Mouse (Mus musculus) gastrocnemius, postnatal 14 days (tissue): Measurements from ENCODE around the gene Ciapin1. TPM values are rescaled to one million over a fixed set of nuclear protein-coding genes. Genes with fewer than 3 reads are reported as not detected.

Experiments used
- total RNA-seq, 2 experiments: library from RNA; stranded (reverse); gene quantifications; 2 replicates each; pipeline ENCODE4 v1.2.3; 2021

Gene Ciapin1
- total RNA-seq, 2 experiments from 2014 or later = 32.0 to 33.5 TPM

Other genes starting within 250 kb of the Ciapin1 start
- 10 to 100 TPM in 1 of 2 experiments, 1 to 10 TPM in 1; 9.4 to 10.3 TPM for gene Rspry1, start 236.4 kb downstream of the Ciapin1 start, total RNA-seq
- 10 to 100 TPM; 21.1 to 25.2 TPM for gene Fam192a, start 236.4 kb downstream of the Ciapin1 start, total RNA-seq
- gene Arl2bp, start 171.8 kb downstream of the Ciapin1 start, total RNA-seq = 10 to 100 TPM; 63.2 to 64.6 TPM
- 10 to 100 TPM in 1 of 2 experiments, 1 to 10 TPM in 1; 2.7 to 13.1 TPM for gene Pllp, start 142.1 kb downstream of the Ciapin1 start, total RNA-seq
- gene Ccl22, start 92.8 kb downstream of the Ciapin1 start, total RNA-seq = not detected
- under 1 TPM; 0.82 to 0.96 TPM for gene Cx3cl1, start 66.3 kb downstream of the Ciapin1 start, total RNA-seq
- gene Ccl17, start 27.9 kb downstream of the Ciapin1 start, total RNA-seq = not detected
- gene Coq9, start within 50 bp of the Ciapin1 start, total RNA-seq = 100 to 1,000 TPM; 341 to 397 TPM
- gene Polr2c, start 19.1 kb upstream of the Ciapin1 start, total RNA-seq = 10 to 100 TPM; 37.3 to 39.4 TPM
- gene Dok4, start 38.0 kb upstream of the Ciapin1 start, total RNA-seq = 1 to 10 TPM; 9.6 to 9.8 TPM
- 10 to 100 TPM in 1 of 2 experiments, 1 to 10 TPM in 1; 7.1 to 10.9 TPM for gene Ccdc102a, start 79.7 kb upstream of the Ciapin1 start, total RNA-seq
- not detected for gene Adgrg5, start 85.3 kb upstream of the Ciapin1 start, total RNA-seq
- gene Adgrg1, start 136.4 kb upstream of the Ciapin1 start, total RNA-seq = 10 to 100 TPM; 21.4 to 38.2 TPM
- under 1 TPM; 0.33 TPM for gene Adgrg3, start 179.3 kb upstream of the Ciapin1 start, total RNA-seq
- gene Drc7, start 216.7 kb upstream of the Ciapin1 start, total RNA-seq = not detected
- 1 to 10 TPM; 5.4 to 7.5 TPM for gene Katnb1, start 242.8 kb upstream of the Ciapin1 start, total RNA-seq